Mouse (Mus musculus) embryonic facial prominence, embryonic 11.5 days (tissue): ENCODE results near the gene Plekhn1. TPM values are rescaled to one million over a fixed set of nuclear protein-coding genes. Genes with fewer than 3 reads are reported as not detected.

Experiments used
- ATAC-seq: fragments of 200-750 bp; cut with Nextera tagmentation; replicated peaks from 2 replicates; pipeline ENCODE4 v1.8.0; 2017; ENCODE audit warnings: low read depth; ENCODE audit not compliant: insufficient number of reproducible peaks, low FRiP score, low TSS enrichment
- DNase-seq: peaks from one replicate; pipeline ENCODE4 v3.0.0-alpha.2; 2015; ENCODE audit warnings: low spot score
- H3K27ac ChIP-seq: fragments of 300-500 bp; sonication (generic); replicated peaks from 2 replicates; pipeline ENCODE4 v1.5.1; 2014; ENCODE audit warnings: mild to moderate bottlenecking, low read depth, low read length, control low read depth
- H3K27me3 ChIP-seq: fragments of 300-500 bp; sonication (generic); 2 replicates; pipeline ENCODE4 v1.6.1; 2014; ENCODE audit warnings: mild to moderate bottlenecking, low read length, moderate library complexity, mixed read lengths; ENCODE audit not compliant: control insufficient read depth, insufficient read depth
- H3K36me3 ChIP-seq: fragments of 300-500 bp; sonication (generic); replicated peaks from 2 replicates; pipeline ENCODE4 v1.6.1; 2014; ENCODE audit warnings: low read depth, mild to moderate bottlenecking, low read length, moderate library complexity, mixed read lengths; ENCODE audit not compliant: control insufficient read depth, insufficient read depth
- H3K4me1 ChIP-seq: fragments of 300-500 bp; sonication (generic); 2 replicates; pipeline ENCODE4 v1.6.1; 2014; ENCODE audit warnings: low read length, mixed read lengths; ENCODE audit not compliant: control insufficient read depth, insufficient read depth
- H3K4me2 ChIP-seq: fragments of 300-500 bp; sonication (generic); 2 replicates; pipeline ENCODE4 v1.6.1; 2014; ENCODE audit warnings: low read depth, mild to moderate bottlenecking, control low read depth, low read length, moderate library complexity
- H3K4me3 ChIP-seq: fragments of 300-500 bp; sonication (generic); 2 replicates; pipeline ENCODE4 v1.5.1; 2014; ENCODE audit warnings: low read depth, low read length, control low read depth
- H3K9ac ChIP-seq: fragments of 300-500 bp; sonication (generic); replicated peaks from 2 replicates; pipeline ENCODE4 v1.6.1; 2014; ENCODE audit warnings: mild to moderate bottlenecking, control low read depth, low read length
- H3K9me3 ChIP-seq: fragments of 300-500 bp; sonication (generic); replicated peaks from 2 replicates; pipeline ENCODE4 v1.6.1; 2016; ENCODE audit warnings: mild to moderate bottlenecking, low read length, inconsistent platforms, mixed read lengths; ENCODE audit not compliant: control insufficient read depth
- WGBS: fragments of 180-500 bp; shearing (Covaris S2); extraction: QIAGEN DNeasy Blood & Tissue Kit; methylation state at CpG from one replicate; pipeline ENCODE4 v1.1.7; 2014; 5-methylcytosine and 5-hydroxymethylcytosine counted together
- polyA plus RNA-seq: library from polyadenylated mRNA; unstranded; fragments of >200 nt; fragmentation: Nextera tagmentation; extraction: Ambion mirVana; gene quantifications from 2 replicates; pipeline ENCODE4 v1.2.1, GENCODE M21; 2014

Plekhn1 gene
- polyA plus RNA-seq, 1 experiment from 2014 or later: 15.3 TPM

DNA sequence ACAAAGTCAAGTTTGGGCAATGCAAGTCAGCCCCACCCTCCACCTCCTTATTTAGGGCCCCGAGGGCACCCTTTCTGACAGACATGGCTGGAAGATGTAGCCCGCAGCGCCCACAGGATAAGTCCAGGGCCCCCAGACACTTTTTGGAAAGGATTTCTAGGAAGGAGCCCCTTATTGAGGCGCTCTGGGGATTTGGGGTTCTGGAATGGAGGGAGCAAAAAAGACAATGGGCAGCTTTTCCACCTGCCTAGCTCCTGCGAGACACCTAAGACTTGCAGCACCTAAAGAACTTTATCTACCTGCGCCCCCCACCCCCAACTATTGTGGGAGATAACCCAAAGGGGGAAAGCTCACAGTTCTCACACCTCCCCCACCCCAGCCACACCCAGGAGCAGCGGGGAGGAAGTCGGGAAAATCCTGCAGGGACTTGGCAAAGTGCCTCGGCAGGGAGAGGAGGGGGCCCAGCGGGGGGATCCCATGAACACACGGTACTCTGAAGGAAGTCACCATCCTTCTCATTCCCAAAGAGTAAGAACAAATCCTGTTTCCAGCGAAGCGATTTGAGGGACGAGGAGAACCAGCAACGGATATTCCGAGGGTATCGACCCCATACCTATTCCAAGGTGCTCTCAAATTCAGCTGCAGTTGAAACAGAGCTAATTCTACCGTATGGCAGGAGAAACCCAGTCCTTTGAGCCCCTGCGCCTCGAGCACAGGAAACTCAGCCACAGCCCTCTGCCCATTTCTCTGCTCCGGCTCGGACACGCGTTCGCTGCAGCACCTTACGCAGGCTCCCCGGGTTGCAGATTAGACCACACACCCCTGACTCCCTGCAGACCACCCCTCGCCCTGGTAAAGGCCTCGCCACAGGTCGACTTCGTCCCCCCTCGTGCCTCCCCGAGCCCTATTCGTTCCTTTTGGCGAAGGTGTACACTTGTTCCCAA is 38.5 kb downstream of the Plekhn1 start:
- no peak overlapping the region; the same call in 1 of the 2 replicates for H3K27ac ChIP-seq
- DNase-seq: peak; percentile 61
- peaks cover 3% of the 10 kb centered on the region; the same call in 1 of the 2 replicates for H3K4me1 ChIP-seq

DNA sequence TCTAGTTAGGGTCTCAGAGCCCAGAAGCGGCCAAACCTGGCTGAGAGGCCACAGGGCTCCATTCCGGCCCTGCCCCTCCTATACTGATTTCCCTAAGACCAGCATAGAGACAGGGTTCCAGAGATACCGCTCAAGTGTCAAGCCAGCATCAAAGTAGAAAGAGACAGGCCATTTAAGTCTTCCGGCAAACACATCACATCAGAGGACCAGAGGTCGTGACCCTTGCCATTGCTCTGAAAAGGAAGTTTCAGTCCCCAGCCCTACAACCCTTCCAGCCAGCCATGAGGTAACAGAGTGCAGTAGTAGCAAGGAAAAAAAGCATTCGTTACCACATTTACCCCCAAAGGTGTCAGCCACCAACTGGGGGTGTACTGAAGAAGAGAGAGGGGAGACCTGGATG is 40.3 kb downstream of the Plekhn1 start:
- H3K27me3 ChIP-seq: no peaks in the 10 kb centered on the region
- no peak overlapping the region for H3K4me2 ChIP-seq
- DNase-seq (no peak), ATAC-seq (no peak)
- H3K36me3 ChIP-seq: no peaks in the 10 kb centered on the region; the same call in 1 of the 2 replicates
- H3K27ac ChIP-seq: no peak overlapping the region
- H3K4me3 ChIP-seq: no peak overlapping the region
- H3K4me1 ChIP-seq: peaks cover 6% of the 10 kb centered on the region
- 23% methylated on average over 6 of the region's 6 CpGs for WGBS
- H3K9me3 ChIP-seq: no peaks in the 10 kb centered on the region
- no peak overlapping the region for H3K9ac ChIP-seq

More for the DNA sequence above, 38.5 kb downstream of the Plekhn1 start:
- H3K36me3 ChIP-seq: no peaks in the 10 kb centered on the region; the same call in 1 of the 2 replicates
- H3K9me3 ChIP-seq: no peaks in the 10 kb centered on the region
- peak overlapping the region; percentile 78 for H3K4me3 ChIP-seq
- no peak for ATAC-seq
- WGBS: 4% methylated on average over 35 of the region's 35 CpGs
- H3K4me2 ChIP-seq: peak overlapping the region; percentile 90
- no peaks in the 10 kb centered on the region for H3K27me3 ChIP-seq
- peak overlapping the region; percentile 72 for H3K9ac ChIP-seq

DNA sequence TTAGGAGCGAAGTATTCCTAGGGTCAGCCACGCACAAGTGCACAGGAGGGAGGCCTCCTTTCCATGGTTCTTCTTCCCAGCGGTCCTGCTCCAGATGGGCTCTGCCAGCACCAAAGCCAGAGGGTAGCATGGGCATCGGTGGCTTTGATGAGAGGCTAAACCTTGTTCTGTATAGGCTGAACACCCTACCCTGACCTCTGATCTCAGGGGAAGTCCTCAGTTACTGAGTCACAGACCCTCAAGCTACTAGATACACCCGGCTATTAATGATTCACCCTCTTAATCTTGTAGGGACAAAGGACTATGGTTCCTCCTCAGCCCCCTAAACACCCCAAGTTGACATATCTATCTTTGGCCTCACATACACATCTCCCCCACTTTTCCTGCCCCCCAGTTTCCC is 40.8 kb downstream of the Plekhn1 start:
- Histone ChIP-seq H3K9me3 (no peaks in the 10 kb centered on the region), H3K4me1 (peaks cover 10% of the 10 kb centered on the region), H3K4me3 (no peak overlapping the region), H3K27me3 (no peaks in the 10 kb centered on the region), H3K9ac (no peak overlapping the region), H3K4me2 (no peak overlapping the region), H3K27ac (no peak overlapping the region), H3K36me3 (no peaks in the 10 kb centered on the region; the same call in 1 of the 2 replicates)
- no peak for ATAC-seq
- DNase-seq: no peak
- 63% methylated on average over 5 of the region's 5 CpGs for WGBS

DNA sequence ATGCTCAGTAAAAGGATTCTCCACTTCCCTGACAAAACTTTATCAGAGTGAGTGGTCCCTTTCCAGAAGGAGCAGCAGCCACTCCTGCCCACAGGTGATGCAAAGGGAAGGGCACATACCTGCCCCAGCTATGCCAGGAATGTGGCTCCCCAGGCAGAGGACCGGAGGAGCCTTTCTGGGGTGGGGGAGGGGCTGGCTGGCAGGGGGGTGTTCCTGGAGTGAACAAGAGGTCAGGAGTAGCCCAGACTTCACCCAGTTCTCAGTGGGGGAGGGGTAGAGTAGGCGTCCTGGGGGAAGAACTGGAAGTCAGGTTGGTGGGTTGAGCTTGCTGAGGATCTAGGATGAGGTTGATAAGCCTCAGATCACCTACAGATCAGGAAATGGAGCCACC is 41.5 kb downstream of the Plekhn1 start:
- Histone ChIP-seq H3K27me3 (no peaks in the 10 kb centered on the region), H3K4me1 (peaks cover 14% of the 10 kb centered on the region), H3K27ac (no peak overlapping the region), H3K9ac (no peak overlapping the region), H3K9me3 (no peaks in the 10 kb centered on the region), H3K4me3 (no peak overlapping the region), H3K4me2 (no peak overlapping the region), H3K36me3 (no peaks in the 10 kb centered on the region; the same call in 1 of the 2 replicates)
- no peak for ATAC-seq
- peak; percentile 20 for DNase-seq
- WGBS: 13% methylated on average over 2 of the region's 2 CpGs

DNA sequence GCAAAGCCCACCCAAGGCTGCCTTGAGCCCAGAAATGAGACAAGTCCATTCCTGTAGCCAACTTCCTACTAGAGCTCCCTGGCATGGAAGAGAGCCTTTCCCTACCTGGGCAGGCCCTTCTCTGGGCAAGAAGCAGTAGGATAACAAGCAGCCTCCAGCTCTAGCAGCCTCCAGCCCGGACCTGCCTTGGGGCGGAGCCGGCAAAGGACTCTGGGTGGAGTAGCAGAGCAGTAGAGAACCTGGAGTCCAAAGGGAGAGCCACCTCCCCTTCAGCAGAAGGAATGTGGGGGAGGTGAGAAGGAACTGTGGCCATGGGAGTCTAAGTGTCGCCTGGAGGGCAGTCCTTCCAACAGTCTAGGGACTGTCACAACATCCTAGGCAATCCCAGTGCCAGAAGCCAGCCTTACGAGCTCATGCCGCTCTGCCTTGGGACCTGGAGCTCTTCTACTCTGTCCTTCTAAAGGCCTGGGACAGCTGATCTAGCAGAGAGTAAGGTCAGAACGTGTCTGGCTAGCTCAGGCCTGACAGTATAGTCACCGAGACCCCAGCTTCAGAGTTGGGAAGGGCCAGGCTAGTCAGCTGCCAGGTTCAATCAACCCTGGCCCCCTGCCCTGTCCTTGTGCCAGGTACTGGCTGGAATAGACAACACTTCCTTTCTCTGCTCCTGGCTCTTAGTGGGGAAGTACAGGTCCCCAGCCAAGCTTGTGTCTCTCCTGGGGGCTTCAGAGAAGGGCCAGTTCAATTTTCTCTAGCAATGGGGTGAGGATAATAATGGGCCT is 42.0 kb downstream of the Plekhn1 start:
- H3K4me1 ChIP-seq: peaks cover 16% of the 10 kb centered on the region
- no peaks in the 10 kb centered on the region; the same call in 1 of the 2 replicates for H3K36me3 ChIP-seq
- WGBS: 45% methylated on average over 8 of the region's 8 CpGs

DNA sequence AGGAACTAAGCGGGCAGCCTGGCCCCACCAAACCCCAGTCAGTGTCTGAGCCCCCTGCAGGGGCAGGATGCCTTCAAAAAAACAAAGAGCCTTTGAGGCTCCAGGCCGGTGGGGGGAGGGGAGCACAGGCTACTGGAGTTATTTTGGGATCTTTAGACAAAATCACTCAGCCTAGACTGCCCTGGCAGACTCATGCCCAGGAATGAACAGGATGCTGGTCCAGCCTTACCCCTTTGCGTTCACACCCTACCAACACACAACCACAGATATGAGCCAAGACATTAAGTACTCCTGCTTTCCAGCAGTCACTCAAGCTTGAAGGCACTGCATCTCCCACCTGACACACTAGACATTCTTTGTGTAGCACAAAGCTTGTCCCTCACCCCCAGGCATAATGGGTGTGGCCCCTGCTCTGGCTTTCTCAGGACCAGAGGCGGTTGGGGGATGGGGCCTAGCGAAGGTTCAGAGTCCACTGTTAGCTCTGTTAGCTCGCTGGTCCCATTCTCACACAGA is 45.8 kb downstream of the Plekhn1 start:
- Histone ChIP-seq H3K4me2 (no peak overlapping the region), H3K36me3 (no peaks in the 10 kb centered on the region; the same call in 1 of the 2 replicates), H3K4me3 (no peak overlapping the region), H3K9me3 (no peaks in the 10 kb centered on the region), H3K4me1 (peaks cover 24% of the 10 kb centered on the region), H3K9ac (0 out of 2 replicates have a peak overlapping the region, but pooled peaks have one; percentile 34), H3K27ac (peak overlapping the region; percentile 52; the same call in 1 of the 2 replicates), H3K27me3 (no peaks in the 10 kb centered on the region)
- 7% methylated on average over 6 of the region's 6 CpGs for WGBS
- ATAC-seq (0 out of 2 replicates have a peak, but pooled peaks have one; percentile 15), DNase-seq (peak; percentile 70)

More for the DNA sequence above, 42.0 kb downstream of the Plekhn1 start:
- Histone ChIP-seq H3K9me3 (no peaks in the 10 kb centered on the region), H3K9ac (no peak overlapping the region), H3K27me3 (no peaks in the 10 kb centered on the region), H3K4me3 (no peak overlapping the region), H3K27ac (no peak overlapping the region), H3K4me2 (no peak overlapping the region)
- DNase-seq: no peak
- ATAC-seq: no peak

DNA sequence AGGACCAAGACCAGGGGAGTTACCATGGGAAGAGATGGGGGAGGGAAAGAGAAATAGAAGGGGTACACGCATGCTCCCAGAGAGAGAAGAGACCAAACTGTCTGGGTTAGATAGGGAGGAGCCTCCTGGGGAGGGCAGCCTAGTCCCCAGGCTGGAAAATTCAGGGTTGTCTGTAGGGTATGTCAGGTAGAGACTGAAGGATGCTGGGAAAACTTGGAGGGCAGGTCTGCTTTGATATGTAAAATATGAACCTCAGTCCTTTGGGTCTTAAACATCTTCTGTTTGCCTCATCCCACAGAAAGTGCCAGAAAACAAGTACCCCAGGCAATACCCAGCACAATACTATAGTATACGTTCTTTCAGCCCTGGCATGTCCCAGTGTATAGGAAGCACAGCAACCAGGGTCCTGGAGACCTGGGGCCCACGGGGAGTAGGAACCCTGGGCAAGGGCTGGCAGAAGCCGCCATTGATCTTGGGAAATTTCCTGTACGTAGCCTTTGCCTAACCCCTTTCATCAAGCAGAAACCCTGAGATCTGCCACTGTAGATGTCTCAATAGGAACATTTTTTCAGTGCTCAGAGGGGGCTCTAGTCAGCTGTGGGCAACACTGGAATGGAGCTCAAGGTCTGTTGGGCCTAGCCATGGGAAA is 46.4 kb downstream of the Plekhn1 start:
- Histone ChIP-seq H3K27ac (peak overlapping the region; percentile 52; the same call in 1 of the 2 replicates), H3K9me3 (no peaks in the 10 kb centered on the region), H3K4me3 (no peak overlapping the region), H3K4me1 (peaks cover 23% of the 10 kb centered on the region), H3K27me3 (no peaks in the 10 kb centered on the region), H3K36me3 (no peaks in the 10 kb centered on the region; the same call in 1 of the 2 replicates), H3K4me2 (no peak overlapping the region), H3K9ac (no peak overlapping the region)
- WGBS: 46% methylated on average over 5 of the region's 5 CpGs
- ATAC-seq (no peak), DNase-seq (no peak)
